Mouse (Mus musculus) lung, postnatal 0 days (tissue): ENCODE data around the gene Gnat3.

Experiments
- CTCF ChIP-seq: IDR thresholded peaks from 2 replicates; pipeline ENCODE4 v1.5.1; 2016; ENCODE audit warnings: antibody characterized with exemption, mild to moderate bottlenecking
- EP300 ChIP-seq: IDR thresholded peaks from 2 replicates; pipeline ENCODE4 v1.6.1; 2016; ENCODE audit warnings: antibody characterized with exemption, mild to moderate bottlenecking, control low read depth

GRCm38 (mm10) chr5:18010301-18010700, 48.0 kb downstream of the Gnat3 start:
- TF ChIP-seq CTCF: no peak
- TF ChIP-seq EP300: no peak
